Mouse (Mus musculus): ENCODE measurements around the gene Nr1d1. TPM values are rescaled to one million over a fixed set of nuclear protein-coding genes. Genes with fewer than 3 reads are reported as not detected.
A peak's percentile ranks its signal among the peaks of the same experiment; 100 is the strongest.

Nr1d1 gene
- polyA plus RNA-seq, 1 experiment from 2014 or later: 2.2 TPM

DNA sequence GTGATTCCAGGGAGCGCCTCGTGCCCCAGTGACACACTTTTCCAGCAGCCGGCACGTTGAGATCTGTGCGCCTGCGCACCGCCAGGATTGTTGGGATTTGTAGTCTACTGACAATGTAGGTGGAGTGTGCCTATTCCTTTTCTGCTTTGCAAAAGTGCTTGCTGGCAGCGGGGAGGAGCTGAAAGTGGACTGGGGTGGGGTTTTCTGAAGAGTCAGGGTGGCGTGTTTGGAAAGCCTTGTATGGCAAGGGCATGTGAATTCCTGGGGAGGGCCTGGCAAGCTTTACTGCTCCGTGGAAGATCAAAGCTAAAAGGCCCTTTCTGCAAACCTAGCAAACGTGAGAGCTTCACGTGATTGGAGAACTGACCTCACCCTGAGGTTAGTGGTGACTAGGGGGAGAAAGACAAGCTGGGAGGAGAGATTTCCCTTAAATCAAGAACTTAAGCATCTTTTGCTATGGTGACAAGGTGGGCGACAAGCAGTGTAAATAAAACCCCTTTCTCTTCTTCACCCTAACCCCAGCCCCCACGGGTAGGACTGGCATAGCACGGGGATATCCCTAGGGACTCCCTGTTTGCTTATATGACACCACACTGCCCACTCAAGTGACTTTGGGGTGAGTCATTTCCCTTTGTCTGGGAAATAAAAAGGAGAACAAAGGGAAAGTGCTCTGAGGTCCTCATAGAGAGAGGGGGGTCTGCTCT, 367 bp upstream of the Nr1d1 start:
- DNase-seq (ENCODE audit: low spot score) (peak; percentile 98), ATAC-seq (peak; percentile 88)
- peak overlapping the region; percentile 83 for H3K4me2 ChIP-seq (ENCODE audit: low read length)
- H3K4me3 ChIP-seq (ENCODE audit: low read depth, low read length): peak overlapping the region; percentile 34
- H3K27ac ChIP-seq (ENCODE audit: low read depth, low read length): peak overlapping the region; percentile 55; the same call in 1 of the 2 replicates
- WGBS: 9% methylated on average over 15 of the region's 15 CpGs
- no peaks in the 10 kb centered on the region for H3K9me3 ChIP-seq (replicated peaks; ENCODE audit: control insufficient read depth, low read length)
- peaks cover 10% of the 10 kb centered on the region for H3K36me3 ChIP-seq (ENCODE audit: control insufficient read depth, insufficient read depth, low read length)
- no peaks in the 10 kb centered on the region for H3K27me3 ChIP-seq (replicated peaks; ENCODE audit: control insufficient read depth, insufficient read depth, low read length)
- H3K9ac ChIP-seq (ENCODE audit: low read length): peak overlapping the region; percentile 63
- H3K4me1 ChIP-seq (ENCODE audit: control insufficient read depth, insufficient read depth, low read length): peaks cover 33% of the 10 kb centered on the region

DNA sequence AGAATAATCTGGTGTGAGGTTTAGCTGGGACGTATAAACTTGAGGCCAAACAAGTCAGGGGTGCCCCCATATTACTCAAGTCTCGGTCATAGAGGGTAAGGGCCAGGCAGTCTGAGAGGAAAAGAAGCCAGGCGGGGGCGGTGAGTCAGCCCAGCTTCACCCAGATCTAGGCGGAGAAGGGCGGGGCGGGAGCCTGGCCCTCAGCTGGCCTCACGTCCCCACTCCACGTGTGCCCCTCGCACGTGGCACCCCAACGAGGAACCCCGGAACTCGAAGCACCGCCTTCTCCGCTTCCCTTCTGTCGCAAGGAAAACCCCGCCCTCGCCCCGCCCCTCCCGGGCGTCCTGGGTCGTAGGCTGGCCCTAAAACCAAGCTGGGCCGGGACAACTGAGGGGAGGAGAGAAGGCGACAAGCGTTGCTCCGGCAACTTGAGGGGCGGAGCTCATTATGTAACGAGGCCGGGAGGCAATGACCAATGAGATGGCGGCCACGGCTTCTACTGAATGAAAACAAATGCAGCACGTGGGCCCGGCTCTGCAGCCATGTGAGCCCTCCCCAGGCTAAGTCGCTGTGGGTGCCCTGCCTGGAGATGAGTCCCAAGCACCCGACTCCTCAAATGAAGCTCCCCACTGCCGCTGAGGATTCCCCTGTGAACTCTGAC, 1.4 kb downstream of the Nr1d1 start:
- Histone ChIP-seq H3K4me3 (ENCODE audit: low read depth, low read length) (peak overlapping the region; percentile 34), H3K4me2 (ENCODE audit: low read length) (peak overlapping the region; percentile 83), H3K36me3 (ENCODE audit: control insufficient read depth, insufficient read depth, low read length) (peaks cover 28% of the 10 kb centered on the region), H3K9ac (ENCODE audit: low read length) (peak overlapping the region; percentile 45; the same call in 1 of the 2 replicates), H3K9me3 (replicated peaks; ENCODE audit: control insufficient read depth, low read length) (no peaks in the 10 kb centered on the region), H3K4me1 (ENCODE audit: control insufficient read depth, insufficient read depth, low read length) (peaks cover 35% of the 10 kb centered on the region), H3K27me3 (replicated peaks; ENCODE audit: control insufficient read depth, insufficient read depth, low read length) (no peaks in the 10 kb centered on the region), H3K27ac (ENCODE audit: low read depth, low read length) (no peak overlapping the region)
- WGBS: under 1% methylated on average over 37 of the region's 37 CpGs
- ATAC-seq (peak; percentile 79), DNase-seq (ENCODE audit: low spot score) (peak; percentile 96)

DNA sequence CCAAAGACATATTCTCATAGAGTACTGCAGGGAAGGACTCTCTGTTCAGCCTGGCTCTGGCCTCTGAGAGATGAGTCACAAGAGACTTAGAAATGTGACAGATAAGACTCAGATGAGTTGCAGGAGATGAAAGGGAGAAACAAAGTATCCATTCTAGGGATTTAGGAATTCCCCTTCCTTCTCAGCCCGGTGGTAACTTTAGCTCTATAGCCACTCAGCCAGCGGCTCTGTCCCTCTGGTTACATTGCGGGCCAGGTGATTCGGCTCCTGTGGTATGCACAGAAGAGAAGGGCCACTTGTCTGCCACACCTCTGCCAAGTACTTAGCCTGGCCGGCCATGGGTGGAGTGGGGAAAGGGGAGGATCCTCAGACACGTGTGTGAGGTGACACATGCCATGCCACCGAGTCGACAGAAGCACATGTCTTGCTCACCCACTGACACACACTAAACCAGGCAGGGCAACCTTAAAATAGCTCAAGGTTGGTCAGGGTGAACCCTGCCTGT, 2.4 kb downstream of the Nr1d1 start:
- Histone ChIP-seq H3K27ac (ENCODE audit: low read depth, low read length) (no peak overlapping the region), H3K4me1 (ENCODE audit: control insufficient read depth, insufficient read depth, low read length) (peaks cover 44% of the 10 kb centered on the region), H3K36me3 (ENCODE audit: control insufficient read depth, insufficient read depth, low read length) (peaks cover 35% of the 10 kb centered on the region), H3K4me2 (ENCODE audit: low read length) (no peak overlapping the region), H3K4me3 (ENCODE audit: low read depth, low read length) (no peak overlapping the region), H3K9ac (ENCODE audit: low read length) (no peak overlapping the region), H3K27me3 (replicated peaks; ENCODE audit: control insufficient read depth, insufficient read depth, low read length) (no peaks in the 10 kb centered on the region), H3K9me3 (replicated peaks; ENCODE audit: control insufficient read depth, low read length) (no peaks in the 10 kb centered on the region)
- 87% methylated on average over 8 of the region's 8 CpGs for WGBS
- ATAC-seq (no peak), DNase-seq (ENCODE audit: low spot score) (no peak)

DNA sequence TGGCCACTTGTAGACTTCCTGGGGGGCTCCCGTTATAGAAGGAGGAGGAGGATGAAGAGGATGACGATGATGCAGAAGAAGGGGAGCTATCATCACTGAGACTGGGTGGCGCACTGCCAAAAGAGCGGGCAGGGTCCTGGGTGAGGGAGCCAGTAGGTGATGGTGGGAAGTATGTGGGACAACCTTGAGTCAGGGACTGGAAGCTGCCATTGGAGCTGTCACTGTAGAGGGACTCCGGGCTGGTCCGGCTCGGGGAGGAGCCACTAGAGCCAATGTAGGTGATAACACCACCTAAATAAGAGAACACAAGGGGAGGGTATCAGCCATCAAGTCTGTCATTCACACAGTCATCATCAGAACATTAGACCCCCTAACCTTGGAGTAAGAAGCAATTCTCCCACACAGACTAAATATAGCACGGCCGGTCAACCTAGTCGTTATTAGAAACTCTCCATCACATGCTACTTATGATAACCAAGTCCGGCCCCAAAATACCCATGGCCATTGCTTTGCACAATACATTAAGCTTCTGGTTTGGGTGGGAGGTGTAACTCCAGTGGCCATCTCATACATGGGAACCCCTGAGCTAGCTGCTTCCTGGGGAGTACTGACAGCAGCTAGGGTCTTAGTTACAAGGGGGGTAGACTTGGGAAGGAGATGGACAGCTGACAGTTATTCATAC, 3.1 kb downstream of the Nr1d1 start:
- no peak overlapping the region for H3K4me3 ChIP-seq (ENCODE audit: low read depth, low read length)
- DNase-seq (ENCODE audit: low spot score) (no peak), ATAC-seq (no peak)
- no peak overlapping the region for H3K4me2 ChIP-seq (ENCODE audit: low read length)
- H3K27ac ChIP-seq (ENCODE audit: low read depth, low read length): no peak overlapping the region
- 92% methylated on average over 11 of the region's 11 CpGs for WGBS
- peaks cover 48% of the 10 kb centered on the region for H3K4me1 ChIP-seq (ENCODE audit: control insufficient read depth, insufficient read depth, low read length)
- H3K9me3 ChIP-seq (replicated peaks; ENCODE audit: control insufficient read depth, low read length): no peaks in the 10 kb centered on the region
- peaks cover 35% of the 10 kb centered on the region for H3K36me3 ChIP-seq (ENCODE audit: control insufficient read depth, insufficient read depth, low read length)
- H3K27me3 ChIP-seq (replicated peaks; ENCODE audit: control insufficient read depth, insufficient read depth, low read length): no peaks in the 10 kb centered on the region
- no peak overlapping the region for H3K9ac ChIP-seq (ENCODE audit: low read length)

DNA sequence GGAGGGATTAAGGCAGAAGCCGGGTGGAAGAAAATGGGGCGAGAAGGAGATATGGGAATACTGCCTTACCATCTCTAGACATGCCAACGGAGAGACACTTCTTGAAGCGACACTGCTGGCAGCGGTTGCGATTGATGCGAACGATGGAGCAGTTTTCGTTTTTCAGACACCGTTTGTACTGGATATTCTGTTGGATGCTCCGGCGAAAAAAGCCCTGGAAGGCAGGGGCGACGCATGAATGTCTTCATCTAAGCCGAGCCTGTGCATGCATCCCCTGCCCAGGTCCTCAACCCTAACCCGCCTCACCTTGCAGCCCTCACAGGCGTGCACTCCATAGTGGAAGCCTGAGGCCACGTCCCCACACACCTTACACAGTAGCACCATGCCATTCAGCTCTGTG, 4.0 kb downstream of the Nr1d1 start:
- DNase-seq (ENCODE audit: low spot score): no peak
- Histone ChIP-seq H3K4me1 (ENCODE audit: control insufficient read depth, insufficient read depth, low read length) (peaks cover 51% of the 10 kb centered on the region), H3K27me3 (replicated peaks; ENCODE audit: control insufficient read depth, insufficient read depth, low read length) (no peaks in the 10 kb centered on the region), H3K4me3 (ENCODE audit: low read depth, low read length) (no peak overlapping the region), H3K4me2 (ENCODE audit: low read length) (no peak overlapping the region), H3K9ac (ENCODE audit: low read length) (no peak overlapping the region), H3K9me3 (replicated peaks; ENCODE audit: control insufficient read depth, low read length) (no peaks in the 10 kb centered on the region), H3K36me3 (ENCODE audit: control insufficient read depth, insufficient read depth, low read length) (peaks cover 40% of the 10 kb centered on the region), H3K27ac (ENCODE audit: low read depth, low read length) (peak overlapping the region; percentile 14; the same call in 1 of the 2 replicates)
- WGBS: 92% methylated on average over 18 of the region's 18 CpGs
- ATAC-seq: no peak

DNA sequence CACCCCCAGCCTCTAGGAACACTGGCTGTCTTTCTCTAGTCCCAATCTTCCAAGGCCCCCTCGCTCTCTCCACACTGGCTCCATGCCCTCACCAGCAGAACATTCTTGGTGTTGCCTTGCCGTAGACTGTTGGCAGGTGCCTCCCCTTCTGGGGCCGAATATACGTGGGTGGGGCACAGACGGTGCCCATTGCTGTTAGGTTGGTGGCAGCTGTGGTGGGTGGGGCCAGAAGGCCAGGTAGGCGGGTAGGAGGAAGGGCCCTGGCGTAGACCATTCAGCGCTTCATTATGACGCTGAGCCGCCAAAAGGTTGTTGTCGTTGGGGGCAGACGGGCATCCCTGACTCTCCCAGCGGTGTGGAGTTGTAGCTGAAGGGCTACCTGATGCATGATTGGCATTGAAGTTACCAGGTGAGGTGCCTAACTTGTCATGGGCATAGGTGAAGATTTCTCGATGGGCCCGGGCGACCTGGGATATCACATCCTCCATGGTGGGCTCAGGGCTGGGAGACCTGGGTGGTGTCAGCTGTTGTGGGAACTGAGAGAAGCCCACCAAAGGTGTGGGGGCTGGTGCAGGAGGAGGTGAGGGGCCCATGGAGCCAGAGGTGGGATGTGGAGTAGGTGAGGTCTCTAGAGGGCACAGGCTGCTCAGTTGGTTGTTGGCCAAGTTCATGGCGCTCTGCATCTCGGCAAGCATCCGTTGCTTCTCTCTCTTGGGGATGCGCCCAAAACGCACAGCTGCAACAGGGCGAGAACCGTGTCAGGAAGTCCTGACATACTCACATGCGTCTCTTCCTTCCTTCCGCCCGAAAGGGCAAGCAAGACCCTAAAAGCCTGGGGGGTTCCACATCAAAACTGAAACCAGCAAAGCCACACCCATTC, 4.8 kb downstream of the Nr1d1 start:
- Histone ChIP-seq H3K27ac (ENCODE audit: low read depth, low read length) (no peak overlapping the region), H3K36me3 (ENCODE audit: control insufficient read depth, insufficient read depth, low read length) (peaks cover 47% of the 10 kb centered on the region), H3K4me1 (ENCODE audit: control insufficient read depth, insufficient read depth, low read length) (peaks cover 54% of the 10 kb centered on the region), H3K27me3 (replicated peaks; ENCODE audit: control insufficient read depth, insufficient read depth, low read length) (no peaks in the 10 kb centered on the region), H3K4me2 (ENCODE audit: low read length) (no peak overlapping the region), H3K9ac (ENCODE audit: low read length) (no peak overlapping the region), H3K9me3 (replicated peaks; ENCODE audit: control insufficient read depth, low read length) (no peaks in the 10 kb centered on the region), H3K4me3 (ENCODE audit: low read depth, low read length) (no peak overlapping the region)
- ATAC-seq (no peak), DNase-seq (ENCODE audit: low spot score) (no peak)
- 90% methylated on average over 26 of the region's 26 CpGs for WGBS

DNA sequence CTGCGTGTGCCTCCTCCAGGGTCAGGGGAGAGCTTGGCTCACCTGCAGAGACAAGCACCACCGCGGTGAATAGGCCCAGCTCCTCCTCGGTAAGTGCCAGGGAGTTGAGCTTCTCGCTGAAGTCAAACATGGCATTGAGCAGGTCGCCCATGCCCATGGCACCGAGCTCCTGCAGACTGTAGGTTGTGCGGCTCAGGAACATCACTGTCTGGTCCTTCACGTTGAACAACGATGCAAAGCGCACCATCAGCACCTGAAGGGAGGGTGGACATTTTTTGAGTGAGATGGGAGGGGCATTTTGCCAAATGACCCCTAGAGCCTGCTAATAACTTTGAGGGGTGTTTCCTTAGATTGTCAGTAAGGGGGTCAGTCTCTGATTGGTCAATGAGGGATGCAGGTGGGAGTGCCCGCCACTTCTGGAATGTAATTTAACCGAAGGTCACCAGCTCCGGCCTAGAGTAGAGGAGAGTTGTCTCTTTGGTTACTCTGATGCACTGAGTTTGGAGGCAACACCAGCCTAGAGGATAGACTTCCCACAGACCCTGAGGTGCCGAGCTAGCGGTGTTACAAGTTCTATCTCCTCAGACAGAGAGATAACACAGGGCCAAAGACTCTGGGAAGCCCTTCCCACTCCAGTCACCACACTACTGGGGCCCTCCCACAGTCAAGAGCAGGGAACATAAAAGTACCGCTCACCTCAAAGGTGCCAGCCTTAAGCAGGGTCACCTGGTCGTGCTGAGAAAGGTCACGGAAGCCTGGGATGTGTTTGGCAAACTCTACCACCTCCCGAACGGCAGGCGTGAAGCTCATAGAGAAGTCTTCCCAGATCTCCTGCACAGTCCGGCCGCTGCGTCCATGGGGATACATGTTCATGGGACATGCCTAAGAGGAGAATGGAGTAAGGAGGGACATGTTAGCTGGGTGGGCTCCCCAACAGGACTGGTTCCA, 5.9 kb downstream of the Nr1d1 start:
- no peak for ATAC-seq
- Histone ChIP-seq H3K27me3 (replicated peaks; ENCODE audit: control insufficient read depth, insufficient read depth, low read length) (no peaks in the 10 kb centered on the region), H3K4me1 (ENCODE audit: control insufficient read depth, insufficient read depth, low read length) (peaks cover 49% of the 10 kb centered on the region), H3K36me3 (ENCODE audit: control insufficient read depth, insufficient read depth, low read length) (peaks cover 58% of the 10 kb centered on the region), H3K27ac (ENCODE audit: low read depth, low read length) (peak overlapping the region; percentile 85), H3K9ac (ENCODE audit: low read length) (no peak overlapping the region; the same call in 1 of the 2 replicates), H3K4me3 (ENCODE audit: low read depth, low read length) (no peak overlapping the region), H3K9me3 (replicated peaks; ENCODE audit: control insufficient read depth, low read length) (no peaks in the 10 kb centered on the region), H3K4me2 (ENCODE audit: low read length) (peak overlapping the region; percentile 40; the same call in 1 of the 2 replicates)
- WGBS: 89% methylated on average over 25 of the region's 25 CpGs
- no peak for DNase-seq (ENCODE audit: low spot score)

Measured in forebrain, embryonic 14.5 days (tissue).